Mouse (Mus musculus): ENCODE results near the gene Cfap221. TPM values are rescaled to one million over a fixed set of nuclear protein-coding genes. Genes with fewer than 3 reads are reported as not detected.

Cfap221 gene
- 0.34 and 0.39 TPM in 2 replicates for polyA plus RNA-seq (2015; fragmentation: Nextera tagmentation; extraction: Ambion mirVana)

DNA sequence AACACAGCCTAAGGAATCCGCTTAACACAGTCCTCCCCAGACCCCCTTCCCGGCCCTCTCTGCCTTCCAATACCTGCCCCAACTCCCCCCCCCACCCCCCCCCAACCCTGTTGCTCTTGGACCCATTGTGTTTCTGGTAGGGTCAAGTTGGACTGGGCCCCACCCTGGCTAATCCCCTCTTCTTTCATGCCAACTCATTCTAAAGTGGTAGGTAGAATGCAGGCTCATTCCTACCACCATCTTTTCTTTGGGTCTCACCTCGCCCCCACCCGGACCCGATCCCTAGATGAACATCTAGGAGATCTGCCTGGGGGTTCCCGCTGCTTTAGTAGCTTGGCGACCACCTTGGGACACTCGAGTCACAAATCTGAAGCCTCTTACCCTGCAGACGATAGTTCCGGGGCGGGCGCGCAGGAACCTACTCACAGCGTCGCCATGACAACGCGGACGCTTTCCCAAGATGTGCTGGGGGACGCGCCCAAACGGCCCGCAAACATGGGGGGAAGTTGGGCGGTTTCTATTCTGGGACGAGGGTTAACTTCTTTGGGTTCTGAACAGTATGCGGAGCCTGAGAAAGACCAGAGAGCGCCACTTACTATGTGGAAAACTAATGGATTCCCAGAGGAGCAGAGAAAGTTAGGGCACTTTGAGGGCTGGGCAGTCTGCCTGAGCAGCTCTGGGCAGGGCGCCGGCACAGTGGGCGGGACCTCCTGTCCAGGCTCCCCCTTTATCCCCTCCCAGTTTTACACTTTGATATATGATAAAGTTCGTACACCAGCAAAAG lies at the start of gene Cfap221:
TSS of gene Cfap221 (minus strand) at position 437 of the 784 bp plus-strand sequence.
- no peak within 1 kb of the TSS for H3K27ac ChIP-seq
- no peaks in the 10 kb centered on the region for H3K9me3 ChIP-seq
- peak within 1 kb of the TSS; percentile 39 for H3K9ac ChIP-seq
- H3K36me3 ChIP-seq: no peaks in the 10 kb centered on the region
- H3K4me2 ChIP-seq: peak within 1 kb of the TSS; percentile 72
- no peaks in the 10 kb centered on the region for H3K27me3 ChIP-seq
- H3K4me3 ChIP-seq: peak within 1 kb of the TSS; percentile 51
- 4% methylated on average over 30 of the region's 30 CpGs for WGBS
- H3K4me1 ChIP-seq: no peaks in the 10 kb centered on the region
- ATAC-seq (ENCODE audit: borderline replicate concordance, extremely low read depth, low FRiP score, low TSS enrichment): peak; percentile 95

DNA sequence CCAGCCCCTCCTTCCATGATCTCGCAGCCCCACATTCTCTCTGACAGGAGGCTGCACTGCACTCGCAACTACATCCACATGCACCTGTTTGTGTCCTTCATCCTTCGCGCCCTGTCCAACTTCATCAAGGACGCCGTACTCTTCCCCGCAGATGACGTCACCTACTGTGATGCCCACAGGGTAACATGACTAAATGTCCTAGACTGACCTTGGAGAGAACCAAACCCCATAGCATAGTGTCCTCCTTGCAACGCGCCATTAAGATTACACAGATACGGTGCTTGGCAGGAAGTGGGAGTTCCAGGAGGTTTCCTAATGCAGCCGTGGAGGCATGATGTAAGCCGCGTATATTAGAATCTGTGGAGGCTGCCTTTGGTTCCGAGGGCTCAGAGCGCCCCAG lies 47.5 kb upstream of the Cfap221 start:
- H3K9me3 ChIP-seq: no peaks in the 10 kb centered on the region
- no peak for ATAC-seq (ENCODE audit: borderline replicate concordance, extremely low read depth, low FRiP score, low TSS enrichment)
- no peaks in the 10 kb centered on the region for H3K27me3 ChIP-seq
- H3K4me2 ChIP-seq: no peak overlapping the region
- H3K36me3 ChIP-seq: no peaks in the 10 kb centered on the region
- no peak overlapping the region for H3K9ac ChIP-seq
- H3K4me3 ChIP-seq: no peak overlapping the region
- H3K4me1 ChIP-seq: no peaks in the 10 kb centered on the region
- WGBS: 80% methylated on average over 16 of the region's 16 CpGs
- no peak overlapping the region for H3K27ac ChIP-seq

- H3K27me3 ChIP-seq: no peaks in the 10 kb centered on the region
- WGBS: 80% methylated on average over 8 of the region's 8 CpGs
- no peak overlapping the region for H3K9ac ChIP-seq
- no peaks in the 10 kb centered on the region for H3K9me3 ChIP-seq
- H3K4me2 ChIP-seq: no peak overlapping the region
- H3K27ac ChIP-seq: no peak overlapping the region
- H3K4me3 ChIP-seq: no peak overlapping the region
- no peaks in the 10 kb centered on the region for H3K4me1 ChIP-seq
- no peak for ATAC-seq (ENCODE audit: borderline replicate concordance, extremely low read depth, low FRiP score, low TSS enrichment)
- no peaks in the 10 kb centered on the region for H3K36me3 ChIP-seq
Measured at GRCm38 (mm10) chr1:120042421-120042820, 45.4 kb upstream of the Cfap221 start.

- Histone ChIP-seq H3K4me2 (no peak overlapping the region), H3K4me3 (no peak overlapping the region), H3K27me3 (no peaks in the 10 kb centered on the region), H3K9me3 (no peaks in the 10 kb centered on the region), H3K27ac (no peak overlapping the region), H3K36me3 (no peaks in the 10 kb centered on the region), H3K9ac (no peak overlapping the region), H3K4me1 (peaks cover 4% of the 10 kb centered on the region)
- ATAC-seq (ENCODE audit: borderline replicate concordance, extremely low read depth, low FRiP score, low TSS enrichment): no peak
- 46% methylated on average over 9 of the region's 9 CpGs for WGBS
Measured at GRCm38 (mm10) chr1:120038594-120038993, 41.6 kb upstream of the Cfap221 start.

- Histone ChIP-seq H3K4me1 (peaks cover 6% of the 10 kb centered on the region), H3K27me3 (no peaks in the 10 kb centered on the region), H3K9me3 (no peaks in the 10 kb centered on the region), H3K27ac (no peak overlapping the region), H3K36me3 (no peaks in the 10 kb centered on the region), H3K4me2 (no peak overlapping the region), H3K4me3 (no peak overlapping the region), H3K9ac (no peak overlapping the region)
- no peak for ATAC-seq (ENCODE audit: borderline replicate concordance, extremely low read depth, low FRiP score, low TSS enrichment)
- WGBS: 55% methylated on average over 9 of the region's 9 CpGs
Measured at GRCm38 (mm10) chr1:120037021-120037683, 40.1 kb upstream of the Cfap221 start.

DNA sequence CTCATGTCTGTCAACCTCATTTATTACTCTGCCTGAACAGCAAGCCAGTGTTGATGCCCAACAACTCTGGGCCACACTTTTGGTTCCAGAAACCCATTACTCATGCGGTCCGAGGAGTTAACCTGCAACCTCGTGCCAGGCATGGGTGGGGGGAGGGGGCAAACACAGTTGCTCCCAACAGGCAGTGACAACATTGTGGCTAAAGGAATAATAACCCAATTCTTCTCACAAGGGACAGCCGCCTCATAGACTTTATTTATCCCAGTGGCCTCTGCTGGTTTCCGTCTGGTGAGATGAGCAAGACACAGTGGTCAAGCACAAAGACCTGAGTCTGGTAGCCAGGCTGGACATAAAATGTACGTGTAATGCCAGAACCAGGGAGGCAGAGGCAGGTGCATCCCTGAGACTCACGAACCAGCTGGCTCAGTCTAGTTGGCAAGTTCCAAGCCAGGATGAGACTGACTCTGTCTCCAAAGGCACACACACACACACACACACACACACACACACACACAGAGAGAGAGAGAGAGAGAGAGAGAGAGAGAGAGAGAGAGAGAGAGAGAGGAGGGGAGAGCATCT lies 38.5 kb upstream of the Cfap221 start:
- no peak for ATAC-seq (ENCODE audit: borderline replicate concordance, extremely low read depth, low FRiP score, low TSS enrichment)
- H3K36me3 ChIP-seq: no peaks in the 10 kb centered on the region
- H3K4me3 ChIP-seq: no peak overlapping the region
- H3K4me2 ChIP-seq: no peak overlapping the region
- peaks cover 6% of the 10 kb centered on the region for H3K4me1 ChIP-seq
- H3K27me3 ChIP-seq: no peaks in the 10 kb centered on the region
- no peak overlapping the region for H3K27ac ChIP-seq
- no peaks in the 10 kb centered on the region for H3K9me3 ChIP-seq
- no peak overlapping the region for H3K9ac ChIP-seq
- 68% methylated on average over 7 of the region's 7 CpGs for WGBS

- no peak overlapping the region for H3K9ac ChIP-seq
- no peaks in the 10 kb centered on the region for H3K9me3 ChIP-seq
- H3K4me1 ChIP-seq: peaks cover 6% of the 10 kb centered on the region
- no peaks in the 10 kb centered on the region for H3K36me3 ChIP-seq
- H3K4me2 ChIP-seq: no peak overlapping the region
- WGBS: 48% methylated on average over 1 of the region's 1 CpGs
- H3K4me3 ChIP-seq: no peak overlapping the region
- no peaks in the 10 kb centered on the region for H3K27me3 ChIP-seq
- no peak for ATAC-seq (ENCODE audit: borderline replicate concordance, extremely low read depth, low FRiP score, low TSS enrichment)
- H3K27ac ChIP-seq: no peak overlapping the region
Measured at GRCm38 (mm10) chr1:120034793-120035192, 37.8 kb upstream of the Cfap221 start.

DNA sequence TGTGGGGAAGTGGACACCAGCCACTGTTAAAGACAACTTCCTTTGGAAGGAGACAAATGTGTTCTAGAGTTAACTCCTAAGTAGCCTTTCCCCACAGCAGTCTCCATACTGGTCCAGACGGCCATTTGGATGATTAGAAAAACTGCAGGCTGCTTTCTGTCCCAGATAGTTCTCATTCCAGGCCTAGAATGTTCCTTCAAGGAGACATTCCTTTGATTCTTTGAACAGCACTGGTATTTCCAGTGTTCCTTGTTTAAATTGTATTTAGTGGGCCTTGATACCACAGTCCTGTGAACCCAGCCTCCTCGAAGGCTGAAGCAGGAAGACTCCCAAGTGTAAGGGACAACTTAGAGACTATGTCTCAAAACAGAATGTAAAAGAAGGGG lies 36.4 kb upstream of the Cfap221 start:
- H3K4me2 ChIP-seq: no peak overlapping the region
- whole genome bisulfite sequencing: 53% methylated on average over 2 of the region's 2 CpGs
- H3K9me3 ChIP-seq: no peaks in the 10 kb centered on the region
- ATAC-seq (ENCODE audit: borderline replicate concordance, extremely low read depth, low FRiP score, low TSS enrichment): no peak
- H3K27me3 ChIP-seq: no peaks in the 10 kb centered on the region
- no peaks in the 10 kb centered on the region for H3K36me3 ChIP-seq
- peaks cover 6% of the 10 kb centered on the region for H3K4me1 ChIP-seq
- no peak overlapping the region for H3K27ac ChIP-seq
- no peak overlapping the region for H3K9ac ChIP-seq
- H3K4me3 ChIP-seq: no peak overlapping the region

DNA sequence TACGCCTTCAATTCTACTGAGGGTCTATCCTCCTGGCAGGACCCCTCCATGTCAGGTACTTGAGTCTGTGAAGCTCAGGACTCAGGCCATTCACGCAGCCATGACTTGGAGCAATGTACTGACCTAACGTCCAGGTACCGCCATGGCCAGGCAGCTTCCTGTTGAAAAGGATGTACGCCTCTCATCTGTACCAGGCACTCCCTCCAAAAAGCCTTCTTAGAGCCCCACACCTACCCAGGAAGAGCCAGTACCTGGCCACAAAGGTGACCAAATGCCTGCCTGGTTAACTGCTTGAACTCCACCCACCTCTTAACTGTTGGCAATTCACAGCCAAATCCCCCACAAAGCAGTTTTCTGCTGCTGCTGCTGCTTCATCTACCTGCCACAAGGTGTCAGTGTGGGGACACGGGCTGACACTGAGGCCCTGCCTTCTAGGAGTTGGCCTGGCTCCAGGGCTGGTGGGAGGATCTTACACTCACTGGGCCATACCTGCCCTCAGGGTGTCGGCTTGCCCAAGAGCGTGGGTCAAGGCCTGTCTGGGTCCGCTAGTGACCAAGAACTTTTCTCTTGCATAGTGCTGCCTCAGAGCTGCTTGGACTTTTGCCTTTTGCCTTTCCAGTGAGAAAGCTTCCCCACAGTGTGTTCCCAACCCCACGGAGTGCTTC lies 35.9 kb upstream of the Cfap221 start:
- Histone ChIP-seq H3K4me3 (no peak overlapping the region), H3K27ac (no peak overlapping the region), H3K9me3 (no peaks in the 10 kb centered on the region), H3K9ac (no peak overlapping the region), H3K4me2 (no peak overlapping the region), H3K36me3 (no peaks in the 10 kb centered on the region), H3K27me3 (no peaks in the 10 kb centered on the region), H3K4me1 (peaks cover 6% of the 10 kb centered on the region)
- 29% methylated on average over 10 of the region's 10 CpGs for WGBS
- peak; percentile 63; the same call in 1 of the 2 replicates for ATAC-seq (ENCODE audit: borderline replicate concordance, extremely low read depth, low FRiP score, low TSS enrichment)

- peaks cover 6% of the 10 kb centered on the region; the same call in 1 of the 2 replicates for H3K4me1 ChIP-seq
- H3K27ac ChIP-seq: no peak overlapping the region
- no peak overlapping the region for H3K9ac ChIP-seq
- 78% methylated on average over 3 of the region's 3 CpGs for WGBS
- ATAC-seq (ENCODE audit: borderline replicate concordance, extremely low read depth, low FRiP score, low TSS enrichment): no peak
- no peak overlapping the region for H3K4me3 ChIP-seq
- H3K27me3 ChIP-seq: no peaks in the 10 kb centered on the region
- H3K9me3 ChIP-seq: no peaks in the 10 kb centered on the region
- no peaks in the 10 kb centered on the region for H3K36me3 ChIP-seq
- no peak overlapping the region for H3K4me2 ChIP-seq
Measured at GRCm38 (mm10) chr1:120030474-120030873, 33.4 kb upstream of the Cfap221 start.

DNA sequence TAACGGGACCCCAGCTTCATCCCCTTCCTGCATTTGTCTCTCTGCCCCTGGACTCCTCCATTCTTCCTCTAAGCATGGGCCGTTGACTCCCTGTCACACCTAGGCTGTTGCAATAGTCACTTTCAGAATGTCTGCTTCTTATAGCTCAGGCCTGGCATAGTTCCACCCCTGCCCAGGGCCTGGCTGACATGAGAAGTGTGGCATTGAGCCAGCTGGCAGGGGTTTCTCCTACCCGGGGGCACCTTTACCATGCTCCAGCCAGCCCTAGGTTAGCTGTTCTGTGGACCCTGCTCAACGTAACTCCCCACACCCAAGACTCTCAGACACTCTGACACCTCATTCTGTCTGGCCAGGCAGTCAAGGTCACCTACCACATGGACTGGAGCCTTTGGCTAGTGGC lies 30.7 kb upstream of the Cfap221 start:
- H3K4me1 ChIP-seq: peaks cover 10% of the 10 kb centered on the region; the same call in 1 of the 2 replicates
- H3K9me3 ChIP-seq: no peaks in the 10 kb centered on the region
- H3K27ac ChIP-seq: no peak overlapping the region
- no peak overlapping the region for H3K9ac ChIP-seq
- H3K27me3 ChIP-seq: no peaks in the 10 kb centered on the region
- ATAC-seq (ENCODE audit: borderline replicate concordance, extremely low read depth, low FRiP score, low TSS enrichment): no peak; the same call in 1 of the 2 replicates
- H3K4me3 ChIP-seq: no peak overlapping the region
- H3K4me2 ChIP-seq: no peak overlapping the region
- no peaks in the 10 kb centered on the region for H3K36me3 ChIP-seq
- 36% methylated on average over 4 of the region's 4 CpGs for WGBS
